Mouse (Mus musculus): ENCODE results near the gene Gm49366.

GRCm38 (mm10) chr12:84044045-84044444 lies 5.3 kb downstream of the Gm49366 start:
- TF ChIP-seq ZNF384 (IDR thresholded peaks at IDR 0.05; ENCODE audit: low read depth, low read length) (no peak), ETS1 (conservative IDR thresholded peaks at IDR 0.05; ENCODE audit: low read depth, low read length) (no peak), SIN3A (IDR thresholded peaks at IDR 0.05; ENCODE audit: low read length) (no peak), POLR2A (IDR thresholded peaks at IDR 0.05; ENCODE audit: low read depth, low read length) (no peak), EP300 (IDR thresholded peaks at IDR 0.05; ENCODE audit: low read length) (no peak)

All from CH12.LX (cell line).